Mouse (Mus musculus) MEL (cell line): ENCODE data around the gene Nemf. TPM values are rescaled to one million over a fixed set of nuclear protein-coding genes. Genes with fewer than 3 reads are reported as not detected.

Experiments used
- DNase-seq: peaks from one replicate; pipeline ENCODE4 v3.0.0; 2011; ENCODE audit warnings: low read depth, low spot score
- H3K27ac ChIP-seq: 2 replicates; pipeline ENCODE4 v1.5.1; 2012; ENCODE audit warnings: low read depth, mild to moderate bottlenecking, control low read depth, low read length, moderate library complexity; ENCODE audit not compliant: control insufficient read depth
- H3K27me3 ChIP-seq, 2 experiments: fragments of 150-350 bp in 1 of 2; sonication (generic) in 1 of 2; 2 replicates each; pipeline ENCODE4 v1.6.1; 2012; ENCODE audit warnings: low read length in 2 of 2, mild to moderate bottlenecking in 2 of 2, improper control_type of control experiment in 1 of 2, moderate library complexity in 1 of 2; ENCODE audit not compliant: insufficient read depth in 2 of 2, control insufficient read depth in 1 of 2
- H3K36me3 ChIP-seq, 2 experiments: 2 replicates each; pipeline ENCODE4 v1.6.1; 2012 to 2014; ENCODE audit warnings: low read length in 2 of 2, improper control_type of control experiment in 1 of 2, inconsistent platforms in 1 of 2, mild to moderate bottlenecking in 1 of 2; ENCODE audit not compliant: insufficient read depth in 2 of 2, control insufficient read depth in 1 of 2
- H3K4me1 ChIP-seq, 2 experiments: fragments of 150-350 bp in 1 of 2; sonication (generic) in 1 of 2; 2 replicates each; pipeline ENCODE4 v1.6.1; 2012; ENCODE audit warnings: low read length in 2 of 2, improper control_type of control experiment in 1 of 2, mild to moderate bottlenecking in 1 of 2; ENCODE audit not compliant: insufficient read depth in 2 of 2, control insufficient read depth in 1 of 2
- H3K4me3 ChIP-seq, 2 experiments: fragments of 150-350 bp in 1 of 2; sonication (generic) in 1 of 2; 2 replicates each; pipeline ENCODE4 v1.5.1; 2012; ENCODE audit warnings: low read depth in 2 of 2, low read length in 2 of 2, mild to moderate bottlenecking in 2 of 2, moderate library complexity in 2 of 2, control low read depth in 1 of 2, improper control_type of control experiment in 1 of 2; ENCODE audit not compliant: control insufficient read depth in 1 of 2, insufficient read depth in 1 of 2
- H3K79me2 ChIP-seq: 2 replicates; pipeline ENCODE4 v1.6.1; 2012; ENCODE audit warnings: mild to moderate bottlenecking, low read length, moderate library complexity; ENCODE audit not compliant: control insufficient read depth, poor library complexity, insufficient read depth
- H3K9ac ChIP-seq: 2 replicates; pipeline ENCODE4 v1.6.1; 2012; ENCODE audit warnings: low read depth, mild to moderate bottlenecking, control low read depth, low read length, moderate library complexity; ENCODE audit not compliant: control insufficient read depth, poor library complexity, severe bottlenecking
- H3K9me3 ChIP-seq: fragments of 150-350 bp; sonication (generic); replicated peaks from 2 replicates; pipeline ENCODE4 v1.6.1; 2012; ENCODE audit warnings: mild to moderate bottlenecking, low read length, improper control_type of control experiment, moderate library complexity; ENCODE audit not compliant: insufficient read depth
- CHD1 ChIP-seq: IDR thresholded peaks from 2 replicates; pipeline ENCODE4 v1.6.1; 2012; ENCODE audit warnings: low read depth, mild to moderate bottlenecking, inconsistent platforms, low read length, improper control_type of control experiment
- CTCF ChIP-seq, 3 experiments: IDR thresholded peaks in 2 of 3; conservative IDR thresholded peaks in 1 of 3; 2 replicates each; pipeline ENCODE4 v1.5.1; 2011 to 2012; ENCODE audit warnings: low read length in 3 of 3, low read depth in 2 of 3, mild to moderate bottlenecking in 2 of 3, improper control_type of control experiment in 1 of 3, inconsistent platforms in 1 of 3, mixed read lengths in 1 of 3, moderate library complexity in 1 of 3; ENCODE audit not compliant: control insufficient read depth in 1 of 3, insufficient read depth in 1 of 3, poor library complexity in 1 of 3, severe bottlenecking in 1 of 3
- E2F4 ChIP-seq: IDR thresholded peaks from 2 replicates; pipeline ENCODE4 v1.6.1; 2011; ENCODE audit warnings: low read depth, low read length, improper control_type of control experiment, borderline replicate concordance
- ELF1 ChIP-seq: IDR thresholded peaks from 2 replicates; pipeline ENCODE4 v1.6.1; 2014; ENCODE audit warnings: low read depth, mild to moderate bottlenecking, inconsistent platforms, low read length, improper control_type of control experiment, moderate library complexity
- EP300 ChIP-seq, 2 experiments: IDR thresholded peaks; 2 replicates each; pipeline ENCODE4 v1.6.1; 2011; ENCODE audit warnings: improper control_type of control experiment in 2 of 2, low read length in 2 of 2, low read depth in 1 of 2, mild to moderate bottlenecking in 1 of 2
- ETS1 ChIP-seq: IDR thresholded peaks from 2 replicates; pipeline ENCODE4 v1.6.1; 2012; ENCODE audit warnings: low read depth, mild to moderate bottlenecking, inconsistent platforms, low read length, improper control_type of control experiment, moderate library complexity
- HCFC1 ChIP-seq: IDR thresholded peaks from 2 replicates; pipeline ENCODE4 v1.6.1; 2012; ENCODE audit warnings: low read depth, mild to moderate bottlenecking, inconsistent platforms, low read length, improper control_type of control experiment, moderate library complexity
- KAT2A ChIP-seq: conservative IDR thresholded peaks from 2 replicates; pipeline ENCODE4 v1.6.1; 2012; ENCODE audit warnings: low read depth, low read length, improper control_type of control experiment, inconsistent platforms
- MAX ChIP-seq: IDR thresholded peaks from 2 replicates; pipeline ENCODE4 v1.6.1; 2011; ENCODE audit warnings: low read length, improper control_type of control experiment
- MEF2A ChIP-seq: IDR thresholded peaks from 2 replicates; pipeline ENCODE4 v1.6.1; 2014; ENCODE audit warnings: low read depth, mild to moderate bottlenecking, inconsistent platforms, low read length, improper control_type of control experiment; ENCODE audit not compliant: poor library complexity, insufficient replicate concordance, severe bottlenecking; ENCODE audit errors: extremely low read depth
- MXI1 ChIP-seq: IDR thresholded peaks from 2 replicates; pipeline ENCODE4 v1.6.1; 2011; ENCODE audit warnings: mild to moderate bottlenecking, low read depth, low read length, improper control_type of control experiment
- MYB ChIP-seq: IDR thresholded peaks from 2 replicates; pipeline ENCODE4 v1.6.1; 2011; ENCODE audit warnings: mild to moderate bottlenecking, low read depth, low read length, improper control_type of control experiment
- MYC ChIP-seq: IDR thresholded peaks from 2 replicates; pipeline ENCODE4 v1.6.1; 2011; ENCODE audit warnings: low read depth, mild to moderate bottlenecking, low read length, improper control_type of control experiment, moderate library complexity
- POLR2A ChIP-seq, 2 experiments: IDR thresholded peaks; 2 replicates each; pipeline ENCODE4 v1.6.1; 2011 to 2012; ENCODE audit warnings: low read length in 2 of 2, mild to moderate bottlenecking in 2 of 2, control low read depth in 1 of 2, improper control_type of control experiment in 1 of 2, low read depth in 1 of 2, moderate library complexity in 1 of 2; ENCODE audit not compliant: control insufficient read depth in 1 of 2, insufficient read depth in 1 of 2, poor library complexity in 1 of 2
- POLR2AphosphoS5 ChIP-seq: IDR thresholded peaks from 2 replicates; pipeline ENCODE4 v1.6.1; 2012; ENCODE audit warnings: low read depth, borderline replicate concordance, mild to moderate bottlenecking, inconsistent platforms, low read length, moderate library complexity, mixed read lengths
- RAD21 ChIP-seq: IDR thresholded peaks from 2 replicates; pipeline ENCODE4 v1.6.1; 2011; ENCODE audit warnings: mild to moderate bottlenecking, low read depth, low read length, improper control_type of control experiment
- RCOR1 ChIP-seq: IDR thresholded peaks from 2 replicates; pipeline ENCODE4 v1.6.1; 2012; ENCODE audit warnings: low read depth, mild to moderate bottlenecking, inconsistent platforms, low read length, improper control_type of control experiment
- SIN3A ChIP-seq: IDR thresholded peaks from 2 replicates; pipeline ENCODE4 v1.6.1; 2012; ENCODE audit warnings: low read length, improper control_type of control experiment, inconsistent platforms
- SMC3 ChIP-seq: IDR thresholded peaks from 2 replicates; pipeline ENCODE4 v1.6.1; 2011; ENCODE audit warnings: low read depth, low read length, improper control_type of control experiment
- TBP ChIP-seq: IDR thresholded peaks from 2 replicates; pipeline ENCODE4 v1.8.0; 2011; ENCODE audit warnings: low read depth, low read length, improper control_type of control experiment
- TCF12 ChIP-seq: IDR thresholded peaks from 2 replicates; pipeline ENCODE4 v1.6.1; 2014; ENCODE audit warnings: low read depth, mild to moderate bottlenecking, inconsistent platforms, low read length, improper control_type of control experiment, moderate library complexity
- UBTF ChIP-seq: IDR thresholded peaks from 2 replicates; pipeline ENCODE4 v1.6.1; 2012; ENCODE audit warnings: low read depth, mild to moderate bottlenecking, inconsistent platforms, low read length, improper control_type of control experiment, moderate library complexity, borderline replicate concordance; ENCODE audit not compliant: insufficient read depth
- ZC3H11A ChIP-seq: IDR thresholded peaks from 2 replicates; pipeline ENCODE4 v1.6.1; 2012; ENCODE audit warnings: low read depth, mild to moderate bottlenecking, inconsistent platforms, low read length, improper control_type of control experiment
- ZKSCAN1 ChIP-seq: IDR thresholded peaks from 2 replicates; pipeline ENCODE4 v1.6.1; 2012; ENCODE audit warnings: low read depth, mild to moderate bottlenecking, inconsistent platforms, low read length, improper control_type of control experiment, moderate library complexity
- polyA plus RNA-seq, 2 experiments: library from polyadenylated mRNA; stranded (reverse) in 1 of 2; unstranded in 1 of 2; fragments of >175 nt in 1 of 2; fragments of >200 nt in 1 of 2; gene quantifications; 2 replicates each; pipeline versions ENCODE4 v1.2.1 to v1.2.4; 2012; ENCODE audit warnings: low replicate concordance in 2 of 2, low read depth in 1 of 2; ENCODE audit not compliant: insufficient read length in 2 of 2, insufficient read depth in 1 of 2, missing spikeins in 1 of 2
- total RNA-seq: library from RNA; depleted of rRNA; stranded (reverse); fragments of 300-350 nt; gene quantifications from 2 replicates; pipeline ENCODE4 v1.2.3, GENCODE M21; 2012

Gene Nemf
- total and polyA plus RNA-seq, 3 experiments = 30.2 to 33.4 TPM; not detected in 1

DNA sequence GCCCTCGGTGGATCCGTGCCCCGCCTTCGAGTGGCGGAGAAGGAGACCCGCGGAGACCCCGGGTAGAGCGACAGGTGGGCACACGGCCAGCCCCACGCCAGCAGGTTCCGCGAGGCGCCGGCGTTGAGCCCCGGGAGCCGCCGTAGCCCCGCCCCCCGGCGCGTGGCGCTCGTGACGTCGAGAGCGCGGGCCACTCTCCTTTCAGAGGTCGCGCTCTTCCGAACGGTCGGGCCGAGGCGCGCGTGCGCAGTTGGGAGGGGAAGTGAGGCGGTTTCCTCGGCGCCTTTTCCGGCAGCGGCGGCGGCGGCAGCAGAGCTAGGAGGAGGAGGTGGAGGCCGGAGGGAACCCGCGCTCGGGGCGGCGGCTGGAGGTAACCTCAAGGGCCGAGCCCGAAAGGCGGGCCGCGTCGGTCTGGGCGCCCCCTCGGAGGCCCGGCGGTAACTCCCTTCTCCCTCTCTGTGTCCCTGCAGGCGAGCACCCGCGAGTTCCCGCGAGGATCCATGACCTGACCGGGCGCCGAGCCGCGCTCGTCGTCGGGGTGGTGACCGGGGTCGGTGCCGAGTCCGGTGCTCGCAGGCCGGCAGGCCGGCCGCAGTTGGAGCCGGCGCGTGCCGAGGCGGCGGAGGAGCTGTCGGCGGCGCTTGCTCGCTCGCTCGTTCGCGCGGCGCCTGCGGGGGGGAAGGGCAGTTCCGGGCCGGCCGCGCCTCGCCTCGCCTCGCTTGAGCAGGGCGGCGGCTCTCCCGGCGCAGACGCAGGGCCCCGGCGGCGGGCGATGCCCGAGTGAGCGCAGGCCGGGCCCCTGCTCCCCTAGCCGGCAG is 15.1 kb upstream of the Nemf start, which contains the start of the genes Arf6 and Gm9887 (continued):
- TF ChIP-seq POLR2A (IDR thresholded peaks at IDR 0.05; ENCODE audit: control insufficient read depth in 1 of 2, insufficient read depth in 1 of 2, low read depth in 1 of 2, low read length in 2 of 2, poor library complexity in 1 of 2) (peak; percentile 65 to 83; a peak in 3 of 4 replicates), ETS1 (peak; percentile 48; the same call in 1 of the 2 replicates), ZKSCAN1 (no peak), MAX (peak; percentile 70)
- TF ChIP-seq, all 39 proteins: peak for 19

GRCm38 (mm10) chr12:69371421-69371853 is 14.5 kb upstream of the Nemf start:
- Histone ChIP-seq H3K4me3 (peak overlapping the region; percentile 78 to 96), H3K27ac (peak overlapping the region; percentile 98), H3K4me1 (peaks cover 5 to 6% of the 10 kb centered on the region in 2 experiments), H3K9me3 (no peaks in the 10 kb centered on the region), H3K27me3 (no peaks in the 10 kb centered on the region), H3K79me2 (peaks cover 38% of the 10 kb centered on the region), H3K9ac (peak overlapping the region; percentile 93), H3K36me3 (peaks cover 4 to 20% of the 10 kb centered on the region in 2 experiments; a peak in 3 of 4 replicates)
- peak; percentile 92 for TF ChIP-seq MYC
- TF ChIP-seq SIN3A = 0 out of 2 replicates have a peak, but pooled peaks have one; percentile 77
- TF ChIP-seq POLR2AphosphoS5 = no peak
- no peak for TF ChIP-seq KAT2A
- peak; percentile 28 for TF ChIP-seq RAD21
- peak in 2 of 3 experiments; percentile 20 to 34; a peak in 2 of 6 replicates for TF ChIP-seq CTCF (IDR thresholded peaks at IDR 0.05 in 2 of 3, conservative IDR thresholded peaks at IDR 0.05 in 1 of 3; ENCODE audit: control insufficient read depth in 1 of 3, insufficient read depth in 1 of 3, low read depth in 2 of 3, low read length in 3 of 3, poor library complexity in 1 of 3, severe bottlenecking in 1 of 3)
- TF ChIP-seq EP300 (IDR thresholded peaks at IDR 0.05; ENCODE audit: low read depth in 1 of 2, low read length in 2 of 2) = no peak
- TF ChIP-seq TBP = peak; percentile 58
- TF ChIP-seq MEF2A = no peak
- TF ChIP-seq MXI1 = peak; percentile 96
- TF ChIP-seq ELF1 = no peak
- TF ChIP-seq TCF12 = 0 out of 2 replicates have a peak, but pooled peaks have one; percentile 6
- no peak for TF ChIP-seq HCFC1
- TF ChIP-seq SMC3 = peak; percentile 30; the same call in 1 of the 2 replicates
- TF ChIP-seq UBTF = 0 out of 2 replicates have a peak, but pooled peaks have one; percentile 73
- TF ChIP-seq MAX = peak; percentile 92
- TF ChIP-seq ZC3H11A = peak; percentile 31; the same call in 1 of the 2 replicates
- TF ChIP-seq MYB = no peak
- TF ChIP-seq CHD1 = no peak
- TF ChIP-seq E2F4 = 0 out of 2 replicates have a peak, but pooled peaks have one; percentile 19
- no peak for TF ChIP-seq ZKSCAN1
- TF ChIP-seq RCOR1 = no peak
- DNase-seq = peak; percentile 87
